Mouse (Mus musculus) bone marrow, adult 2 months (tissue): ENCODE measurements at regions not wholly inside any gene's neighbourhood (a gene's known extent, or its start where the extent isn't known, plus 50 kb on each side); places are given as distances from the start of the nearest gene placed in this dataset.

Experiments used
- CTCF ChIP-seq: fragments of 200-500 bp; IDR thresholded peaks from 2 replicates; pipeline ENCODE4 v1.5.1; 2011; ENCODE audit warnings: low read length, control low read depth; ENCODE audit not compliant: control insufficient read depth, insufficient read depth
- POLR2A ChIP-seq: fragments of 200-500 bp; IDR thresholded peaks from 2 replicates; pipeline ENCODE4 v1.6.1; 2011; ENCODE audit warnings: low read depth, mild to moderate bottlenecking, control low read depth, low read length, borderline replicate concordance; ENCODE audit not compliant: control insufficient read depth

DNA sequence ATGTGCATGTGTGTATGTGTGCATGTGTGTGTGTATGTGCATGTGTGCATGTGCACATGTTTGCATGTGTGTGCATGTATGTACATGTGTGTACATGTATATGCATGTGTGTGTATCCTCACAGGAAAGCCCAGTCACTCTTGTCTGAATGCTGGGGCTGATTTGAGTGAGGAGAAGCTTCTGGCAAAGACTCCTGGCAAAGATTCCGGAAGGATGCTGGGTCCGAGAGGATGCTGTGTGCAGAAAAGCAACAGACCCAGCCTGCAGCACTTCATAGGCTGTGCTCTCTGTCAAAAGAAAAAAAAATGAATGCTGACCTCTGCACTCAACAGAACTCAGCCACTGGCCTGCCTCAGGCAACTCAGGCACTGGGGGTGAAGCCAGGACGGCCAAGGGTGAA is 72.5 kb upstream of the Spaca7 start:
- TF ChIP-seq POLR2A (no peak), CTCF (no peak)
